Mouse (Mus musculus) G1E (cell line): Measurements from ENCODE around the gene Nhsl2. TPM values are rescaled to one million over a fixed set of nuclear protein-coding genes. Genes with fewer than 3 reads are reported as not detected.

Experiments
- ATAC-seq: 2 replicates; pipeline ENCODE4 v1.8.0; 2016; ENCODE audit warnings: mild to moderate bottlenecking; ENCODE audit not compliant: insufficient number of reproducible peaks, poor library complexity, low FRiP score, severe bottlenecking; ENCODE audit errors: extremely low read depth
- DNase-seq: peaks from one replicate; pipeline ENCODE4 v3.0.0; 2012; ENCODE audit warnings: low spot score
- H3K27me3 ChIP-seq: 2 replicates; pipeline ENCODE4 v1.6.1; 2012; ENCODE audit warnings: mild to moderate bottlenecking, low read length, inconsistent platforms; ENCODE audit not compliant: insufficient read depth
- H3K36me3 ChIP-seq: replicated peaks from 2 replicates; pipeline ENCODE3; 2012; ENCODE audit warnings: mild to moderate bottlenecking, inconsistent platforms
- H3K4me1 ChIP-seq: 2 replicates; pipeline ENCODE4 v1.6.1; 2012; ENCODE audit warnings: low read depth, low read length, inconsistent platforms, mixed read lengths; ENCODE audit not compliant: insufficient read depth
- H3K4me3 ChIP-seq: 2 replicates; pipeline ENCODE4 v1.5.1; 2012; ENCODE audit warnings: low read depth, mild to moderate bottlenecking, inconsistent platforms, low read length, moderate library complexity, mixed read lengths
- H3K9me3 ChIP-seq: replicated peaks from 2 replicates; pipeline ENCODE4 v1.6.1; 2012; ENCODE audit warnings: inconsistent platforms
- CTCF ChIP-seq: IDR thresholded peaks from 2 replicates; pipeline ENCODE4 v1.5.1; 2012; ENCODE audit warnings: low read depth, low read length, inconsistent platforms, mixed read lengths
- GATA1 ChIP-seq: IDR thresholded peaks from 2 replicates; pipeline ENCODE4 v1.6.1; 2012; ENCODE audit warnings: borderline replicate concordance, low read length, inconsistent platforms, mixed read lengths
- GATA2 ChIP-seq: IDR thresholded peaks from 2 replicates; pipeline ENCODE4 v1.6.1; 2012; ENCODE audit warnings: low read depth, low read length, inconsistent platforms, borderline replicate concordance
- POLR2AphosphoS5 ChIP-seq: IDR thresholded peaks from 2 replicates; pipeline ENCODE4 v1.6.1; 2012; ENCODE audit warnings: low read depth, low read length, inconsistent platforms; ENCODE audit not compliant: insufficient replicate concordance
- TAL1 ChIP-seq: conservative IDR thresholded peaks from 2 replicates; pipeline ENCODE4 v1.6.1; 2012; ENCODE audit warnings: low read depth, low read length, inconsistent platforms, mixed read lengths
- polyA plus RNA-seq: library from polyadenylated mRNA; stranded (reverse); fragments of >175 nt; gene quantifications from 2 replicates; pipeline ENCODE4 v1.2.3, GENCODE M21; 2012
- total RNA-seq, 2 experiments: library from RNA; stranded (forward) in 1 of 2; stranded (reverse) in 1 of 2; fragments of 200-1000 nt in 1 of 2; fragments of >200 nt in 1 of 2; fragmentation: Nextera tagmentation in 1 of 2; gene quantifications; 2 replicates each; pipeline ENCODE4 v1.2.3; 2014 to 2017

The Nhsl2 gene
- total and polyA plus RNA-seq, 3 experiments = 0.02 to 0.05 TPM; not detected in 1

GRCm38 (mm10) chrX:101983638-101984037, 134.5 kb downstream of the Nhsl2 start:
- Histone ChIP-seq H3K36me3 (no peaks in the 10 kb centered on the region), H3K9me3 (no peaks in the 10 kb centered on the region), H3K27me3 (no peaks in the 10 kb centered on the region), H3K4me1 (no peaks in the 10 kb centered on the region), H3K4me3 (no peak overlapping the region)
- TF ChIP-seq GATA2 = no peak
- TF ChIP-seq POLR2AphosphoS5 = no peak
- TF ChIP-seq TAL1 = no peak
- no peak for ATAC-seq
- no peak for DNase-seq

- Histone ChIP-seq H3K9me3 (no peaks in the 10 kb centered on the region), H3K27me3 (no peaks in the 10 kb centered on the region), H3K4me3 (no peak overlapping the region), H3K4me1 (no peaks in the 10 kb centered on the region), H3K36me3 (no peaks in the 10 kb centered on the region)
- ATAC-seq = no peak
- TF ChIP-seq CTCF = no peak
- no peak for TF ChIP-seq GATA2
- no peak for TF ChIP-seq POLR2AphosphoS5
- TF ChIP-seq TAL1 = no peak
- no peak for TF ChIP-seq GATA1
- no peak for DNase-seq
These were observed 137.6 kb downstream of the Nhsl2 start for GRCm38 (mm10) chrX:101986657-101987367.

DNA sequence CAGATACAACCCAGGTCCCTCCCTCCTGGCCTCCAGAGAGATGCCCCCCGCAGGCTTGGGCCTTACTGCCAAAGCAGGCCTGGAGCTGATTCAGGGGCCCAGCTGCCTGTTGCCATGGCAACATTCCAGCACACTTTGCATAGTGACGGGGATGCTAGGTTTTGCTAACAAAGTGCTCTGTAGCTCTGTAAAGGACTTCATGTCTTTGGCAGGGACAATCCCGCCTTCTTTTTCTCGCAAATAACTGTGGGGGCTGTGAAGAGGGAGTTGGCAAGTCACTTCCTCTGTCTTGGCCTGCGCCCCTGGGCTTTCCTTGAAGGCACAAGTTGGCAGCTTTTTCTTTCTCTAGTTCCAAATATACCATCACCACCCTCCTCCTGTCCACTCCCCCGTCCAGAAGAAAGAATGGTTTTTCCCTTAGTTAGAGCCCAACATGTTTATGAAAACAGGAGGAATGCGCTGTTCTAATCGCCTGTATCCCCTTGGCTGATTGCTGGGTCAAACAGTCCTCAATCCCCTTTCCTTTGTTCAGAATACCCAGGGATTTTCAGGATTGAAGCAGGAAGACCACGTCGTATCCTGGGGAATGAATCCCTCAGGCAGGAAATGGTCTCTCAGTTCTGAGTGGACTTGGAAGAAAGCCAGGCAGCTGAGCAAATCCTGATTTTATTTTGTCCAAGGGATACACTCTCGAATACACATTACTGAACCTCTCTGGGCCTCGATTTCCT, 144.8 kb downstream of the Nhsl2 start:
- Histone ChIP-seq H3K4me1 (no peaks in the 10 kb centered on the region), H3K9me3 (no peaks in the 10 kb centered on the region), H3K4me3 (no peak overlapping the region), H3K27me3 (no peaks in the 10 kb centered on the region), H3K36me3 (no peaks in the 10 kb centered on the region)
- DNase-seq = no peak
- TF ChIP-seq TAL1 (no peak), GATA2 (no peak), GATA1 (no peak), CTCF (no peak), POLR2AphosphoS5 (no peak)
- ATAC-seq = no peak

DNA sequence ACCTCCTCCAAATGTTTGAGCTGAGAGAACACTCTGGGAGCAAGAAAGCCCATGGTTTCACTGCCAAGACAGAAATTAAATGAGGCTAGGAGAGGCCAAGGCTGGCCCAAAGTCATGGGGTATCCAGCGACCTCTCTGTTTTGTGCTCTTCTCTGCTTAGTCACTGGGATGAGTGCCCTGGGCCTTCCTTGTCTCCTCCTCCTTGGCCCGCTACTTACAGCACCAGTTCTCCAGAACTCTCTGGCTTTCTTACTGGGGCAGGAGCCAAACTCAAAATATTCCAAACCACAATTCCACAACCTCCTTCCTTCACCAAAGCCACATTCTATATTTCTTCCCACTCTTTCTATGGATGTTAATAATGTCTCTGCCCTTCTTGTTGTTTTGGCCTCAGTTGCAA, 147.5 kb downstream of the Nhsl2 start:
- Histone ChIP-seq H3K9me3 (no peaks in the 10 kb centered on the region), H3K4me3 (no peak overlapping the region), H3K36me3 (no peaks in the 10 kb centered on the region), H3K27me3 (no peaks in the 10 kb centered on the region), H3K4me1 (no peaks in the 10 kb centered on the region)
- TF ChIP-seq GATA2 (no peak), POLR2AphosphoS5 (no peak), GATA1 (no peak), CTCF (no peak)
- ATAC-seq = no peak
- no peak for DNase-seq

DNA sequence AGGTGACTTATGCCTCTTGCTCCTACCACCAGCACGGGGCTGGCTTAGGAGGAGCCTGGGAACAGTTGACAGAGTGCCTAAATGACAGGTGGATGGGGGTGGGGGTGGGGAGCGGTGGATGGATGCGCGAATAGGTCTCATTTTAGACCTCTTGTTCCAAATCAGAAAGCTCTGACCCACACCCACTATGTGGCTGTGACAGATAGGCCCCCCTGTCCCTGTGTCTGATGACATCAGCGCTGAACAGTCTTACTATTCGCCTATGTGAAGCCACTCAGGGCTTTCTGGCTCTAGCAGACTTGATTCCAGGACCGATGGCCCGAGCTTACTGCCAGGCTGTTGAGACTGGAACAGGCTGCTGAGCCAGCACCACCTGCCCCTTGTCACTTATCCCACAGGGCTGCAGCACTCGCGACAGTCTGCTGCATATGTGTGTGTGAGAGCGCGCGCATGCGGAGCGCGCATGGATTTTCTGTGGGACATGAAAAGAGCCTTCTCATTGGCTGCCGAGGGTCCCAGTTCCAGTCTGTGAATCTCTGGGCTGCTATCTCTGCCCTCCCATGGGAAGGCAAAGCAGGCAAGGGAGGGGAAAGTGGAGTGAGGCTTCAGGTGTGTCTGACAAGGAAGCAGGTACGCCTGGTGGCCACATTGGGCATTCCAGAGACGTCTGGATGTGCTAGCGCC, 154.6 kb downstream of the Nhsl2 start:
- H3K27me3 ChIP-seq = peaks cover 9% of the 10 kb centered on the region; the same call in 1 of the 2 replicates
- H3K36me3 ChIP-seq = no peaks in the 10 kb centered on the region

GRCm38 (mm10) chrX:102004370-102004769, 155.2 kb downstream of the Nhsl2 start:
- no peak overlapping the region for H3K4me3 ChIP-seq
- DNase-seq (no peak), ATAC-seq (no peak)
- peaks cover 9% of the 10 kb centered on the region; the same call in 1 of the 2 replicates for H3K27me3 ChIP-seq
- H3K4me1 ChIP-seq = no peaks in the 10 kb centered on the region
- TF ChIP-seq CTCF (no peak), GATA1 (no peak), GATA2 (no peak), POLR2AphosphoS5 (no peak), TAL1 (no peak)
- H3K36me3 ChIP-seq = no peaks in the 10 kb centered on the region
- no peaks in the 10 kb centered on the region for H3K9me3 ChIP-seq

More for the DNA sequence above, 154.6 kb downstream of the Nhsl2 start:
- no peak for TF ChIP-seq GATA2
- no peak for TF ChIP-seq POLR2AphosphoS5
- TF ChIP-seq TAL1 = no peak
- TF ChIP-seq CTCF = no peak
- TF ChIP-seq GATA1 = no peak
- DNase-seq (no peak), ATAC-seq (no peak)
- Histone ChIP-seq H3K4me3 (no peak overlapping the region), H3K9me3 (no peaks in the 10 kb centered on the region), H3K4me1 (no peaks in the 10 kb centered on the region)
